Mouse (Mus musculus): ENCODE results near the gene Zfp970.
"Not testable (repeated sequence)": the region's sequence is repeated elsewhere in the genome, so short reads cannot be mapped to it uniquely, and the experiment has no call there.

Gene Zfp970

GRCm38 (mm10) chr2:177464676-177465075 is at the start of gene Zfp970:
Gene Zfp970, plus strand, starts transcription at chr2:177464733.
- peak; percentile 43 for DNase-seq

- DNase-seq: not testable (repeated sequence)
These were observed 3.7 kb downstream of the Zfp970 start for GRCm38 (mm10) chr2:177468222-177468621.

- DNase-seq: not testable (repeated sequence)
These were observed 7.7 kb downstream of the Zfp970 start for GRCm38 (mm10) chr2:177472261-177472660.

GRCm38 (mm10) chr2:177481971-177482370 is 17.4 kb downstream of the Zfp970 start:
- DNase-seq: not testable (repeated sequence)

- DNase-seq: not testable (repeated sequence)
These were observed 18.9 kb downstream of the Zfp970 start for GRCm38 (mm10) chr2:177483238-177483948.

GRCm38 (mm10) chr2:177498067-177498466 is 33.5 kb downstream of the Zfp970 start, which contains the start of gene Gm14403:
Gene Gm14403, plus strand, starts transcription at chr2:177498215.
- DNase-seq: peak; percentile 45

GRCm38 (mm10) chr2:177499182-177499581 is 34.6 kb downstream of the Zfp970 start:
- not testable (repeated sequence) for DNase-seq

- not testable (repeated sequence) for DNase-seq
These were observed 40.7 kb downstream of the Zfp970 start for GRCm38 (mm10) chr2:177505211-177505719.

- DNase-seq: not testable (repeated sequence)
These were observed 46.8 kb downstream of the Zfp970 start for GRCm38 (mm10) chr2:177511381-177511780.

GRCm38 (mm10) chr2:177511972-177512371 is 47.4 kb downstream of the Zfp970 start:
- DNase-seq: not testable (repeated sequence)

GRCm38 (mm10) chr2:177513991-177514479 is 49.5 kb downstream of the Zfp970 start:
- DNase-seq: not testable (repeated sequence)

GRCm38 (mm10) chr2:177517746-177518145 is 53.2 kb downstream of the Zfp970 start:
- not testable (repeated sequence) for DNase-seq

- DNase-seq: not testable (repeated sequence)
These were observed 53.8 kb downstream of the Zfp970 start for GRCm38 (mm10) chr2:177518354-177518753.

GRCm38 (mm10) chr2:177518960-177519359 is 54.4 kb downstream of the Zfp970 start:
- DNase-seq: not testable (repeated sequence)

GRCm38 (mm10) chr2:177520035-177520434 is 55.5 kb downstream of the Zfp970 start:
- DNase-seq: no peak

GRCm38 (mm10) chr2:177523061-177523460 is 58.5 kb downstream of the Zfp970 start:
- no peak for DNase-seq

GRCm38 (mm10) chr2:177523674-177524073 is 59.1 kb downstream of the Zfp970 start:
- not testable (repeated sequence) for DNase-seq

- not testable (repeated sequence) for DNase-seq
These were observed 59.6 kb downstream of the Zfp970 start for GRCm38 (mm10) chr2:177524171-177524570.

Data from cerebellum, adult 8-10 months (tissue).